Mouse (Mus musculus) neural tube, embryonic 13.5 days (tissue): ENCODE results near the gene Patj. TPM values are rescaled to one million over a fixed set of nuclear protein-coding genes. Genes with fewer than 3 reads are reported as not detected.
"Not testable (repeated sequence)": the region's sequence is repeated elsewhere in the genome, so short reads cannot be mapped to it uniquely, and the experiment has no call there.

Experiments used
- ATAC-seq: fragments of 200-750 bp; cut with Nextera tagmentation; 2 replicates; pipeline ENCODE4 v1.8.0; 2017; ENCODE audit warnings: low read depth, mild to moderate bottlenecking, moderate TSS enrichment, moderate library complexity
- H3K27ac ChIP-seq: fragments of 300-500 bp; sonication (generic); replicated peaks from 2 replicates; pipeline ENCODE4 v1.5.1; 2015; ENCODE audit warnings: moderate library complexity, mild to moderate bottlenecking, inconsistent platforms
- H3K27me3 ChIP-seq: fragments of 300-500 bp; sonication (generic); 2 replicates; pipeline ENCODE4 v1.6.1; 2015; ENCODE audit warnings: mild to moderate bottlenecking, inconsistent platforms
- H3K36me3 ChIP-seq: fragments of 300-500 bp; sonication (generic); 2 replicates; pipeline ENCODE4 v1.6.1; 2015; ENCODE audit warnings: mild to moderate bottlenecking, inconsistent platforms
- H3K4me1 ChIP-seq: fragments of 300-500 bp; sonication (generic); replicated peaks from 2 replicates; pipeline ENCODE4 v1.6.1; 2015; ENCODE audit warnings: inconsistent platforms
- H3K4me2 ChIP-seq: fragments of 300-500 bp; sonication (generic); 2 replicates; pipeline ENCODE4 v1.6.1; 2015; ENCODE audit warnings: inconsistent platforms, mild to moderate bottlenecking, moderate library complexity
- H3K4me3 ChIP-seq: fragments of 300-500 bp; sonication (generic); 2 replicates; pipeline ENCODE4 v1.5.1; 2015; ENCODE audit warnings: mild to moderate bottlenecking, inconsistent platforms
- H3K9ac ChIP-seq: fragments of 300-500 bp; sonication (generic); 2 replicates; pipeline ENCODE4 v1.6.1; 2015; ENCODE audit warnings: moderate library complexity, mild to moderate bottlenecking, inconsistent platforms
- H3K9me3 ChIP-seq: fragments of 300-500 bp; sonication (generic); 2 replicates; pipeline ENCODE4 v1.6.1; 2016; ENCODE audit warnings: inconsistent platforms
- WGBS: fragments of 180-500 bp; shearing (Covaris S2); methylation state at CpG from one replicate; pipeline ENCODE4 v1.1.7; 2015; 5-methylcytosine and 5-hydroxymethylcytosine counted together
- polyA plus RNA-seq: library from polyadenylated mRNA; unstranded; fragments of >200 nt; fragmentation: Nextera tagmentation; extraction: Ambion mirVana; gene quantifications from 2 replicates; pipeline ENCODE4 v1.2.1, GENCODE M21; 2015

The Patj gene
- polyA plus RNA-seq, 1 experiment from 2014 or later = 4.5 TPM

- WGBS = 87% methylated on average over 6 of the region's 6 CpGs
These were observed 8.8 kb downstream of the Patj start for GRCm38 (mm10) chr4:98404412-98404811.

GRCm38 (mm10) chr4:98408455-98408854 lies 12.9 kb downstream of the Patj start:
- H3K4me1 ChIP-seq = no peaks in the 10 kb centered on the region
- no peaks in the 10 kb centered on the region for H3K9me3 ChIP-seq
- H3K27me3 ChIP-seq = no peaks in the 10 kb centered on the region
- peaks cover 12% of the 10 kb centered on the region for H3K36me3 ChIP-seq
- H3K4me3 ChIP-seq = no peak overlapping the region
- no peak for ATAC-seq
- no peak overlapping the region for H3K4me2 ChIP-seq
- H3K9ac ChIP-seq = no peak overlapping the region
- no peak overlapping the region for H3K27ac ChIP-seq
- WGBS = 94% methylated on average over 4 of the region's 4 CpGs

More at GRCm38 (mm10) chr4:98404412-98404811, 8.8 kb downstream of the Patj start:
- H3K4me1 ChIP-seq = no peaks in the 10 kb centered on the region
- no peaks in the 10 kb centered on the region for H3K9me3 ChIP-seq
- no peak overlapping the region for H3K27ac ChIP-seq
- H3K4me2 ChIP-seq = no peak overlapping the region
- H3K4me3 ChIP-seq = no peak overlapping the region
- no peaks in the 10 kb centered on the region for H3K36me3 ChIP-seq
- no peaks in the 10 kb centered on the region for H3K27me3 ChIP-seq
- no peak for ATAC-seq
- H3K9ac ChIP-seq = no peak overlapping the region

GRCm38 (mm10) chr4:98415150-98415549 lies 19.6 kb downstream of the Patj start:
- H3K27ac ChIP-seq, H3K4me1 ChIP-seq, ATAC-seq, H3K9me3 ChIP-seq, H3K27me3 ChIP-seq, H3K4me2 ChIP-seq, H3K9ac ChIP-seq, H3K4me3 ChIP-seq: not testable (repeated sequence)
- WGBS = 96% methylated on average over 8 of the region's 8 CpGs
- H3K36me3 ChIP-seq = peaks cover 11% of the 10 kb centered on the region

- Histone ChIP-seq H3K9me3 (no peaks in the 10 kb centered on the region), H3K27ac (no peak overlapping the region)
- 83% methylated on average over 8 of the region's 8 CpGs for WGBS
These were observed 32.8 kb downstream of the Patj start for GRCm38 (mm10) chr4:98428371-98428770.

GRCm38 (mm10) chr4:98435641-98436457 lies 40.3 kb downstream of the Patj start:
- Histone ChIP-seq H3K27me3 (no peaks in the 10 kb centered on the region), H3K4me1 (0 out of 2 replicates have a peak, but pooled peaks cover 9% of the 10 kb centered on the region), H3K9me3 (no peaks in the 10 kb centered on the region), H3K27ac (no peak overlapping the region), H3K9ac (no peak overlapping the region), H3K36me3 (no peaks in the 10 kb centered on the region), H3K4me2 (no peak overlapping the region), H3K4me3 (no peak overlapping the region)
- ATAC-seq = no peak
- WGBS = 92% methylated on average over 10 of the region's 10 CpGs

More at GRCm38 (mm10) chr4:98428371-98428770, 32.8 kb downstream of the Patj start:
- no peak for ATAC-seq
- H3K4me1 ChIP-seq = no peaks in the 10 kb centered on the region
- no peaks in the 10 kb centered on the region for H3K27me3 ChIP-seq
- H3K4me2 ChIP-seq = no peak overlapping the region
- H3K9ac ChIP-seq = no peak overlapping the region
- H3K4me3 ChIP-seq = no peak overlapping the region
- H3K36me3 ChIP-seq = 0 out of 2 replicates have a peak, but pooled peaks cover 7% of the 10 kb centered on the region

GRCm38 (mm10) chr4:98436664-98437363 lies 41.2 kb downstream of the Patj start:
- Histone ChIP-seq H3K4me1 (0 out of 2 replicates have a peak, but pooled peaks cover 9% of the 10 kb centered on the region), H3K36me3 (no peaks in the 10 kb centered on the region), H3K4me2 (no peak overlapping the region), H3K27me3 (no peaks in the 10 kb centered on the region), H3K9me3 (no peaks in the 10 kb centered on the region), H3K9ac (no peak overlapping the region), H3K27ac (no peak overlapping the region), H3K4me3 (no peak overlapping the region)
- no peak for ATAC-seq
- 65% methylated on average over 12 of the region's 12 CpGs for WGBS

GRCm38 (mm10) chr4:98439261-98440005 lies 43.8 kb downstream of the Patj start:
- no peak overlapping the region for H3K4me2 ChIP-seq
- H3K27ac ChIP-seq = no peak overlapping the region
- H3K9ac ChIP-seq = no peak overlapping the region
- 0 out of 2 replicates have a peak, but pooled peaks cover 9% of the 10 kb centered on the region for H3K4me1 ChIP-seq
- 87% methylated on average over 8 of the region's 8 CpGs for WGBS
- no peaks in the 10 kb centered on the region for H3K36me3 ChIP-seq
- no peaks in the 10 kb centered on the region for H3K9me3 ChIP-seq
- no peak for ATAC-seq
- H3K4me3 ChIP-seq = no peak overlapping the region
- no peaks in the 10 kb centered on the region for H3K27me3 ChIP-seq

- Histone ChIP-seq H3K9me3 (no peaks in the 10 kb centered on the region), H3K27ac (no peak overlapping the region), H3K27me3 (no peaks in the 10 kb centered on the region), H3K9ac (no peak overlapping the region), H3K36me3 (no peaks in the 10 kb centered on the region), H3K4me3 (no peak overlapping the region), H3K4me1 (0 out of 2 replicates have a peak, but pooled peaks cover 9% of the 10 kb centered on the region), H3K4me2 (no peak overlapping the region)
- ATAC-seq = no peak
- WGBS = 64% methylated on average over 3 of the region's 3 CpGs
These were observed 45.7 kb downstream of the Patj start for GRCm38 (mm10) chr4:98441248-98441647.

- Histone ChIP-seq H3K9me3 (no peaks in the 10 kb centered on the region), H3K27me3 (no peaks in the 10 kb centered on the region), H3K4me2 (no peak overlapping the region), H3K9ac (no peak overlapping the region), H3K36me3 (no peaks in the 10 kb centered on the region), H3K4me1 (0 out of 2 replicates have a peak, but pooled peaks cover 8% of the 10 kb centered on the region), H3K4me3 (no peak overlapping the region), H3K27ac (no peak overlapping the region)
- WGBS = 85% methylated on average over 10 of the region's 10 CpGs
- ATAC-seq = peak; percentile 90
These were observed 49.0 kb downstream of the Patj start for GRCm38 (mm10) chr4:98444437-98445139.

- 75% methylated on average over 4 of the region's 4 CpGs for WGBS
- H3K27ac ChIP-seq = no peak overlapping the region
- no peak for ATAC-seq
- H3K27me3 ChIP-seq = no peaks in the 10 kb centered on the region
- H3K4me2 ChIP-seq = no peak overlapping the region
- no peak overlapping the region for H3K9ac ChIP-seq
- H3K36me3 ChIP-seq = no peaks in the 10 kb centered on the region
- H3K4me1 ChIP-seq = 0 out of 2 replicates have a peak, but pooled peaks cover 4% of the 10 kb centered on the region
- H3K9me3 ChIP-seq = no peaks in the 10 kb centered on the region
- no peak overlapping the region for H3K4me3 ChIP-seq
These were observed 54.1 kb downstream of the Patj start for GRCm38 (mm10) chr4:98449564-98450263.

GRCm38 (mm10) chr4:98450308-98450707 lies 54.7 kb downstream of the Patj start:
- Histone ChIP-seq H3K4me3 (no peak overlapping the region), H3K27ac (no peak overlapping the region), H3K9ac (no peak overlapping the region), H3K36me3 (no peaks in the 10 kb centered on the region), H3K4me1 (0 out of 2 replicates have a peak, but pooled peaks cover 4% of the 10 kb centered on the region), H3K9me3 (no peaks in the 10 kb centered on the region), H3K27me3 (no peaks in the 10 kb centered on the region), H3K4me2 (no peak overlapping the region)
- no peak for ATAC-seq
- WGBS = 68% methylated on average over 11 of the region's 11 CpGs
